Mouse (Mus musculus) forebrain, embryonic 11.5 days (tissue): ENCODE data around the gene Gpbp1. TPM values are rescaled to one million over a fixed set of nuclear protein-coding genes. Genes with fewer than 3 reads are reported as not detected.

ENCODE experiments used
- ATAC-seq: fragments of 200-750 bp; cut with Nextera tagmentation; replicated peaks from 2 replicates; pipeline ENCODE4 v1.8.0; 2017; ENCODE audit warnings: moderate TSS enrichment; ENCODE audit not compliant: low FRiP score
- DNase-seq: peaks from one replicate; pipeline ENCODE4 v3.0.0-alpha.2; 2017; ENCODE audit warnings: low spot score
- H3K27ac ChIP-seq: fragments of 300-500 bp; sonication (generic); 2 replicates; pipeline ENCODE4 v1.5.1; 2014; ENCODE audit warnings: low read depth, low read length
- H3K27me3 ChIP-seq: fragments of 300-500 bp; sonication (generic); 2 replicates; pipeline ENCODE4 v1.6.1; 2014; ENCODE audit warnings: mild to moderate bottlenecking, low read length, mixed read lengths; ENCODE audit not compliant: control insufficient read depth, insufficient read depth
- H3K36me3 ChIP-seq: fragments of 300-500 bp; sonication (generic); 2 replicates; pipeline ENCODE4 v1.6.1; 2014; ENCODE audit warnings: mild to moderate bottlenecking, low read length, moderate library complexity, mixed read lengths; ENCODE audit not compliant: control insufficient read depth, insufficient read depth
- H3K4me1 ChIP-seq: fragments of 300-500 bp; sonication (generic); replicated peaks from 2 replicates; pipeline ENCODE4 v1.6.1; 2014; ENCODE audit warnings: low read length, mixed read lengths; ENCODE audit not compliant: control insufficient read depth, insufficient read depth
- H3K4me2 ChIP-seq: fragments of 300-500 bp; sonication (generic); 2 replicates; pipeline ENCODE4 v1.6.1; 2014; ENCODE audit warnings: low read depth, mild to moderate bottlenecking, low read length, moderate library complexity, mixed read lengths; ENCODE audit not compliant: severe bottlenecking
- H3K4me3 ChIP-seq: fragments of 300-500 bp; sonication (generic); 2 replicates; pipeline ENCODE4 v1.5.1; 2014; ENCODE audit warnings: low read depth, low read length
- H3K9ac ChIP-seq: fragments of 300-500 bp; sonication (generic); 2 replicates; pipeline ENCODE4 v1.6.1; 2014; ENCODE audit warnings: low read length
- H3K9me3 ChIP-seq: fragments of 300-500 bp; sonication (generic); 2 replicates; pipeline ENCODE4 v1.6.1; 2016; ENCODE audit warnings: low read length, mixed read lengths; ENCODE audit not compliant: control insufficient read depth
- WGBS: fragments of 180-500 bp; shearing (Covaris S2); extraction: QIAGEN DNeasy Blood & Tissue Kit; methylation state at CpG from one replicate; pipeline ENCODE4 v1.1.7; 2014; 5-methylcytosine and 5-hydroxymethylcytosine counted together
- polyA plus RNA-seq: library from polyadenylated mRNA; unstranded; fragments of >200 nt; fragmentation: Nextera tagmentation; extraction: Ambion mirVana; gene quantifications from 2 replicates; pipeline ENCODE4 v1.2.1, GENCODE M21; 2014

Gene Gpbp1
- polyA plus RNA-seq, 1 experiment from 2014 or later = 132 TPM

- ATAC-seq (no peak), DNase-seq (no peak)
- WGBS = 77% methylated on average over 4 of the region's 4 CpGs
- Histone ChIP-seq H3K4me2 (no peak overlapping the region), H3K4me3 (no peak overlapping the region), H3K36me3 (no peaks in the 10 kb centered on the region), H3K4me1 (no peaks in the 10 kb centered on the region), H3K27ac (no peak overlapping the region), H3K27me3 (no peaks in the 10 kb centered on the region), H3K9ac (no peak overlapping the region), H3K9me3 (no peaks in the 10 kb centered on the region)
Measured at GRCm38 (mm10) chr13:111520456-111520855, 30.5 kb upstream of the Gpbp1 start.

GRCm38 (mm10) chr13:111518332-111518731 is 28.4 kb upstream of the Gpbp1 start:
- DNase-seq (no peak), ATAC-seq (no peak)
- Histone ChIP-seq H3K27ac (no peak overlapping the region), H3K9ac (no peak overlapping the region), H3K9me3 (no peaks in the 10 kb centered on the region), H3K4me2 (no peak overlapping the region), H3K4me1 (no peaks in the 10 kb centered on the region), H3K4me3 (no peak overlapping the region), H3K36me3 (no peaks in the 10 kb centered on the region), H3K27me3 (no peaks in the 10 kb centered on the region)
- 80% methylated on average over 5 of the region's 5 CpGs for WGBS

GRCm38 (mm10) chr13:111516385-111517150 is 26.7 kb upstream of the Gpbp1 start:
- Histone ChIP-seq H3K4me3 (no peak overlapping the region), H3K27ac (no peak overlapping the region), H3K36me3 (no peaks in the 10 kb centered on the region), H3K4me2 (no peak overlapping the region), H3K27me3 (no peaks in the 10 kb centered on the region), H3K4me1 (no peaks in the 10 kb centered on the region), H3K9me3 (no peaks in the 10 kb centered on the region), H3K9ac (no peak overlapping the region)
- ATAC-seq (no peak), DNase-seq (no peak)
- WGBS = 89% methylated on average over 7 of the region's 7 CpGs

- no peak overlapping the region for H3K4me3 ChIP-seq
- H3K4me2 ChIP-seq = no peak overlapping the region
- ATAC-seq (no peak), DNase-seq (no peak)
- no peaks in the 10 kb centered on the region for H3K9me3 ChIP-seq
- H3K36me3 ChIP-seq = no peaks in the 10 kb centered on the region
- H3K27ac ChIP-seq = no peak overlapping the region
- H3K4me1 ChIP-seq = no peaks in the 10 kb centered on the region
- 28% methylated on average over 5 of the region's 5 CpGs for WGBS
- H3K27me3 ChIP-seq = no peaks in the 10 kb centered on the region
- no peak overlapping the region for H3K9ac ChIP-seq
Measured at GRCm38 (mm10) chr13:111509385-111509784, 19.5 kb upstream of the Gpbp1 start.

GRCm38 (mm10) chr13:111508645-111509044 is 18.7 kb upstream of the Gpbp1 start:
- no peaks in the 10 kb centered on the region for H3K36me3 ChIP-seq
- no peak overlapping the region for H3K9ac ChIP-seq
- 84% methylated on average over 6 of the region's 6 CpGs for WGBS
- ATAC-seq (no peak), DNase-seq (no peak)
- no peaks in the 10 kb centered on the region for H3K9me3 ChIP-seq
- H3K4me3 ChIP-seq = no peak overlapping the region
- H3K4me1 ChIP-seq = no peaks in the 10 kb centered on the region
- no peak overlapping the region for H3K27ac ChIP-seq
- no peak overlapping the region for H3K4me2 ChIP-seq
- H3K27me3 ChIP-seq = no peaks in the 10 kb centered on the region

- Histone ChIP-seq H3K9ac (no peak overlapping the region), H3K4me1 (peaks cover 3% of the 10 kb centered on the region; the same call in 1 of the 2 replicates), H3K4me3 (no peak overlapping the region), H3K27me3 (peaks cover 31% of the 10 kb centered on the region), H3K4me2 (no peak overlapping the region), H3K9me3 (no peaks in the 10 kb centered on the region), H3K36me3 (no peaks in the 10 kb centered on the region), H3K27ac (no peak overlapping the region)
- ATAC-seq = no peak
- WGBS = 23% methylated on average over 11 of the region's 11 CpGs
- DNase-seq = no peak
Measured at GRCm38 (mm10) chr13:111494330-111495029, 4.6 kb upstream of the Gpbp1 start.

- Histone ChIP-seq H3K4me2 (peak overlapping the region; percentile 75), H3K9ac (no peak overlapping the region), H3K27ac (no peak overlapping the region), H3K4me1 (peaks cover 3% of the 10 kb centered on the region; the same call in 1 of the 2 replicates), H3K9me3 (no peaks in the 10 kb centered on the region), H3K4me3 (peak overlapping the region; percentile 94; the same call in 1 of the 2 replicates), H3K27me3 (peaks cover 26% of the 10 kb centered on the region), H3K36me3 (no peaks in the 10 kb centered on the region)
- DNase-seq (no peak), ATAC-seq (no peak)
- 17% methylated on average over 13 of the region's 13 CpGs for WGBS
Measured at GRCm38 (mm10) chr13:111491046-111491756, 1.3 kb upstream of the Gpbp1 start.

GRCm38 (mm10) chr13:111489502-111489801 is 459 bp downstream of the Gpbp1 start:
- WGBS = 1% methylated on average over 32 of the region's 33 CpGs
- no peak for DNase-seq

More at GRCm38 (mm10) chr13:111489502-111489801, 459 bp downstream of the Gpbp1 start:
- Histone ChIP-seq H3K9me3 (no peaks in the 10 kb centered on the region), H3K27ac (peak overlapping the region; percentile 97), H3K27me3 (peaks cover 23% of the 10 kb centered on the region), H3K4me3 (peak overlapping the region; percentile 94), H3K36me3 (no peaks in the 10 kb centered on the region), H3K9ac (peak overlapping the region; percentile 93), H3K4me1 (peaks cover 2% of the 10 kb centered on the region; the same call in 1 of the 2 replicates), H3K4me2 (peak overlapping the region; percentile 78; the same call in 1 of the 2 replicates)
- peak; percentile 79 for ATAC-seq
